Mouse (Mus musculus) liver, embryonic 14.5 days (tissue): ENCODE measurements around the gene Hoxd4.

ENCODE experiments used
- CTCF ChIP-seq: IDR thresholded peaks from 2 replicates; pipeline ENCODE4 v1.5.1; 2016; ENCODE audit warnings: antibody characterized with exemption, low read depth, control low read depth
- EP300 ChIP-seq: IDR thresholded peaks from 2 replicates; pipeline ENCODE4 v1.6.1; 2016; ENCODE audit warnings: antibody characterized with exemption, low read depth

GRCm38 (mm10) chr2:74751861-74752260 is 40.1 kb downstream of the Hoxd4 start:
- no peak for TF ChIP-seq CTCF
- TF ChIP-seq EP300: no peak
